Mouse (Mus musculus): ENCODE data around the gene Ugt1a9. TPM values are rescaled to one million over a fixed set of nuclear protein-coding genes. Genes with fewer than 3 reads are reported as not detected.

The Ugt1a9 gene
- polyA plus RNA-seq, 1 experiment = not detected

DNA sequence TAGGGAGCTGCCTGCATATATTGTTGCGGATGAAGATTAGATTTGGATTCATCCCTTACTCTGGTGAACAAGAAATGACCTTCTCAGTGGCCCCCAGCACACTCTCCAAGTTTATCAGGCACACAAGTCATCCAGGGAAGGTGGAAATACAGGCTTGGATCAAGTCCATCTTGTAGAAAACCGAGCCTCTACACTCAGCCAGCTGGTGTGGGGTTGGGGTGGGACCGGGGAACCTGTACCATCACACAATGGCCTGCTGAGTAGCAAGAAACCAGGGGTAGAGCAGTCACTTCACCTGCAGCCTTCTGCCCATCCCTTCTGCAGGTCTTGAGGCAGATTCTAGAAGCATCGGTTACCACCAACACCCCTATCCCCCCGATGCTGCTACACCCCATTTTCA, 164.0 kb downstream of the Ugt1a9 start:
- no peaks in the 10 kb centered on the region for H3K9me3 ChIP-seq (replicated peaks; ENCODE audit: control insufficient read depth, insufficient read depth, low read length, poor library complexity, severe bottlenecking)
- no peaks in the 10 kb centered on the region for H3K4me1 ChIP-seq (ENCODE audit: control insufficient read depth, insufficient read depth, low read length)
- no peak overlapping the region for H3K27ac ChIP-seq (ENCODE audit: insufficient read depth, low read length)
- no peak overlapping the region for H3K4me3 ChIP-seq (ENCODE audit: low read depth, low read length)
- H3K9ac ChIP-seq (ENCODE audit: low read depth, poor library complexity, severe bottlenecking) = no peak overlapping the region
- H3K27me3 ChIP-seq (ENCODE audit: control insufficient read depth, insufficient read depth, low read length, poor library complexity, severe bottlenecking) = no peaks in the 10 kb centered on the region
- no peaks in the 10 kb centered on the region for H3K36me3 ChIP-seq (ENCODE audit: control insufficient read depth, insufficient read depth, low read length, poor library complexity, severe bottlenecking)
- TF ChIP-seq CTCF (IDR thresholded peaks at IDR 0.05; ENCODE audit: low read depth, low read length) (no peak), EP300 (IDR thresholded peaks at IDR 0.05; ENCODE audit: insufficient read depth, low read depth, low read length) (no peak), POLR2A (IDR thresholded peaks at IDR 0.05; ENCODE audit: insufficient read depth, low read length) (no peak)

DNA sequence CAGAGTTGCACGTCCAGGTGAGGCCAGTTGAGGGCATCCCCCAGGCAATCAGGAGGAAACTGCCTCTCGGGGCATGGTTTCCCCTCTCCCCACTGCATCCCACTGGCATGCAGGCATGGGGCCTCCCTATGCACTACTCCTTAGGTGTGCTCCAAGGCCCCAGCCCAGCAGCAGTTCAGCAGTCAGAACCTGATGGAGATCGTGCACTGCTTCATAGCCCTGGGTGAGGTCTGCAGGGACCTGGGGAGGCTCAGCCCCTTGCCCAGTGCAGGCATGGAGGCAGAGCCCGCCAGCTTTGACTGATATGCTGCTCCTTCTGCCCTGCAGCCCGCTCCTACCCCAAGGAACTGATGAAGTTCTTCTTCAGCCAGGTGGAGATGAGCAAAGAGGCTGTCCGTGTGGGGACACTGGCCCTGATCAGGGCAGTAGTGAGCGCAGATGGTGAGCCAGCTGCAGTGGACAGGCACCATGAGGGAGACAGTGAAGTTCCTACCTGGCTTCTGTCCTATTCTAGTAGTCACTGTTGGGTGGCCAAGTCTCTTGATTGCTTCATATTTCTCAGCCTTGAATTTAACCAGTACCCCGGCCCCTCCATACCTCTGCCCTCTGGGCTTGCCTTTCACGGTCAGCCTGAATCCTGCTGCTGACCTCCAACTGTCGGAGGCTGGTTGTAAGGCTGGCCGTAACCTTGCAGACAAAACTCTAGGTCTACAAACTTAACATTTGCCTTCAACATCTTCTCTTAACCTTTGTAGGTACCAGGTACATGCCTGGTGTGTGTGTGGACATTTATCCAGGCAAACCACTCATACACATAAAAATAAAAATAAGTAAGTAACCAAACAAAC, 164.7 kb downstream of the Ugt1a9 start:
- H3K4me1 ChIP-seq (ENCODE audit: control insufficient read depth, insufficient read depth, low read length) = no peaks in the 10 kb centered on the region
- H3K9me3 ChIP-seq (replicated peaks; ENCODE audit: control insufficient read depth, insufficient read depth, low read length, poor library complexity, severe bottlenecking) = no peaks in the 10 kb centered on the region
- H3K4me3 ChIP-seq (ENCODE audit: low read depth, low read length) = no peak overlapping the region
- no peak overlapping the region for H3K27ac ChIP-seq (ENCODE audit: insufficient read depth, low read length)
- no peaks in the 10 kb centered on the region for H3K27me3 ChIP-seq (ENCODE audit: control insufficient read depth, insufficient read depth, low read length, poor library complexity, severe bottlenecking)
- no peaks in the 10 kb centered on the region for H3K36me3 ChIP-seq (ENCODE audit: control insufficient read depth, insufficient read depth, low read length, poor library complexity, severe bottlenecking)
- H3K9ac ChIP-seq (ENCODE audit: low read depth, poor library complexity, severe bottlenecking) = no peak overlapping the region
- no peak for TF ChIP-seq EP300 (IDR thresholded peaks at IDR 0.05; ENCODE audit: insufficient read depth, low read depth, low read length)
- TF ChIP-seq POLR2A (IDR thresholded peaks at IDR 0.05; ENCODE audit: insufficient read depth, low read length) = no peak
- TF ChIP-seq CTCF (IDR thresholded peaks at IDR 0.05; ENCODE audit: low read depth, low read length) = no peak

GRCm38 (mm10) chr1:88235894-88236415, 165.4 kb downstream of the Ugt1a9 start:
- Histone ChIP-seq H3K4me1 (ENCODE audit: control insufficient read depth, insufficient read depth, low read length) (no peaks in the 10 kb centered on the region), H3K27ac (ENCODE audit: insufficient read depth, low read length) (no peak overlapping the region), H3K27me3 (ENCODE audit: control insufficient read depth, insufficient read depth, low read length, poor library complexity, severe bottlenecking) (no peaks in the 10 kb centered on the region), H3K9me3 (replicated peaks; ENCODE audit: control insufficient read depth, insufficient read depth, low read length, poor library complexity, severe bottlenecking) (no peaks in the 10 kb centered on the region), H3K9ac (ENCODE audit: low read depth, poor library complexity, severe bottlenecking) (no peak overlapping the region), H3K36me3 (ENCODE audit: control insufficient read depth, insufficient read depth, low read length, poor library complexity, severe bottlenecking) (no peaks in the 10 kb centered on the region), H3K4me3 (ENCODE audit: low read depth, low read length) (no peak overlapping the region)
- TF ChIP-seq CTCF (IDR thresholded peaks at IDR 0.05; ENCODE audit: low read depth, low read length) (no peak), POLR2A (IDR thresholded peaks at IDR 0.05; ENCODE audit: insufficient read depth, low read length) (no peak), EP300 (IDR thresholded peaks at IDR 0.05; ENCODE audit: insufficient read depth, low read depth, low read length) (no peak)

DNA sequence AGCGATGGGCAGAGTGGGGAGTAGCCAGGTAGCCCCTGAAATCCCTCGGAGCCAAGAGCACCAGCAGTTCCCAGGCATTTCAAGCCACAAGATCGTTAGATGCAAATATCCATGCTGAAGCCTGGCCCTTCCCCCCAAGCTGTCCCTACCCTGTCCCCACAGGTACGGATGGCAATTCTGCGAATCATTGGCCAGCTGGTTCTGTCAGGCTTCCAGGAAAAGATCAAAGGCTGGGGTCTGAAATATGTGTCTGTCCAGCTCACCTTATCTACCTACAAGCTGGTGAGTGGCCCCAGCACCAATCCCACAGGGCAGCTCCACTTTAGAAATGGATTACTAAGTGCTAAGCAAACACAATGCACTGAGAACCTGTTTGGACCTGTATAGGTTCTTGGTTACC, 166.7 kb downstream of the Ugt1a9 start:
- H3K4me1 ChIP-seq (ENCODE audit: control insufficient read depth, insufficient read depth, low read length) = no peaks in the 10 kb centered on the region
- H3K4me3 ChIP-seq (ENCODE audit: low read depth, low read length) = no peak overlapping the region
- no peaks in the 10 kb centered on the region for H3K9me3 ChIP-seq (replicated peaks; ENCODE audit: control insufficient read depth, insufficient read depth, low read length, poor library complexity, severe bottlenecking)
- no peaks in the 10 kb centered on the region for H3K27me3 ChIP-seq (ENCODE audit: control insufficient read depth, insufficient read depth, low read length, poor library complexity, severe bottlenecking)
- H3K36me3 ChIP-seq (ENCODE audit: control insufficient read depth, insufficient read depth, low read length, poor library complexity, severe bottlenecking) = no peaks in the 10 kb centered on the region
- no peak overlapping the region for H3K27ac ChIP-seq (ENCODE audit: insufficient read depth, low read length)
- no peak overlapping the region for H3K9ac ChIP-seq (ENCODE audit: low read depth, poor library complexity, severe bottlenecking)
- TF ChIP-seq EP300 (IDR thresholded peaks at IDR 0.05; ENCODE audit: insufficient read depth, low read depth, low read length) (no peak), POLR2A (IDR thresholded peaks at IDR 0.05; ENCODE audit: insufficient read depth, low read length) (no peak), CTCF (IDR thresholded peaks at IDR 0.05; ENCODE audit: low read depth, low read length) (no peak)

GRCm38 (mm10) chr1:88238771-88239170, 168.2 kb downstream of the Ugt1a9 start:
- Histone ChIP-seq H3K9me3 (replicated peaks; ENCODE audit: control insufficient read depth, insufficient read depth, low read length, poor library complexity, severe bottlenecking) (no peaks in the 10 kb centered on the region), H3K27ac (ENCODE audit: insufficient read depth, low read length) (no peak overlapping the region), H3K27me3 (ENCODE audit: control insufficient read depth, insufficient read depth, low read length, poor library complexity, severe bottlenecking) (no peaks in the 10 kb centered on the region), H3K9ac (ENCODE audit: low read depth, poor library complexity, severe bottlenecking) (no peak overlapping the region), H3K4me1 (ENCODE audit: control insufficient read depth, insufficient read depth, low read length) (no peaks in the 10 kb centered on the region), H3K36me3 (ENCODE audit: control insufficient read depth, insufficient read depth, low read length, poor library complexity, severe bottlenecking) (no peaks in the 10 kb centered on the region), H3K4me3 (ENCODE audit: low read depth, low read length) (no peak overlapping the region)
- TF ChIP-seq EP300 (IDR thresholded peaks at IDR 0.05; ENCODE audit: insufficient read depth, low read depth, low read length) (no peak), POLR2A (IDR thresholded peaks at IDR 0.05; ENCODE audit: insufficient read depth, low read length) (no peak), CTCF (IDR thresholded peaks at IDR 0.05; ENCODE audit: low read depth, low read length) (no peak)

DNA sequence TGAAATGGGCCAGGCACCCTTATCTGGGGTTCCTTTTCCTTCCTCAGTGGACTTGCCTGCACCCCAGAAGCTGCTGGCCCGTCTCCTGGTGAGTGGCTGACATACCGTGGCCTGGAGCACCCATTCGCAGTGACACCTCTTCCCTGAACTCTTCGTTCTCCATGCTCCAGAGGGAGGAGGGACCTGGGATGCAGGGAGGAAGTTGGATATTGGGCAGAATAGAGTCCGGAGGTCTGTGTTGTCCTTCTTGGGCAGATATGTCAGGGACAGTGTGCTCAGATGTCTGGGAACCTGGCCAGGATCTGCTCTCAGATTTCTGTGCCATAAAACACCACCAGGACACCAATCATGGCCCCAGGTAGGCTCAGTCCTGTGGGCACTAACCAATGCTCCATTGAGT, 169.5 kb downstream of the Ugt1a9 start:
- no peaks in the 10 kb centered on the region for H3K27me3 ChIP-seq (ENCODE audit: control insufficient read depth, insufficient read depth, low read length, poor library complexity, severe bottlenecking)
- no peak overlapping the region for H3K9ac ChIP-seq (ENCODE audit: low read depth, poor library complexity, severe bottlenecking)
- TF ChIP-seq POLR2A (IDR thresholded peaks at IDR 0.05; ENCODE audit: insufficient read depth, low read length) = no peak
- H3K4me3 ChIP-seq (ENCODE audit: low read depth, low read length) = no peak overlapping the region
- no peaks in the 10 kb centered on the region for H3K36me3 ChIP-seq (ENCODE audit: control insufficient read depth, insufficient read depth, low read length, poor library complexity, severe bottlenecking)
- H3K4me1 ChIP-seq (ENCODE audit: control insufficient read depth, insufficient read depth, low read length) = no peaks in the 10 kb centered on the region
- H3K27ac ChIP-seq (ENCODE audit: insufficient read depth, low read length) = no peak overlapping the region
- no peaks in the 10 kb centered on the region for H3K9me3 ChIP-seq (replicated peaks; ENCODE audit: control insufficient read depth, insufficient read depth, low read length, poor library complexity, severe bottlenecking)

Measured in ES-Bruce4 (cell line).